Mouse (Mus musculus): Measurements from ENCODE around the gene Lypla2.
"Not testable (repeated sequence)": the region's sequence is repeated elsewhere in the genome, so short reads cannot be mapped to it uniquely, and the experiment has no call there.

The Lypla2 gene

GRCm38 (mm10) chr4:135949475-135949874, 23.0 kb downstream of the Lypla2 start:
- DNase-seq (ENCODE audit: low spot score) = no peak

GRCm38 (mm10) chr4:135948142-135948541, 24.3 kb downstream of the Lypla2 start:
- DNase-seq (ENCODE audit: low spot score) = no peak

- DNase-seq (ENCODE audit: low spot score) = no peak
Observed at GRCm38 (mm10) chr4:135946659-135947301, 25.6 kb downstream of the Lypla2 start.

DNA sequence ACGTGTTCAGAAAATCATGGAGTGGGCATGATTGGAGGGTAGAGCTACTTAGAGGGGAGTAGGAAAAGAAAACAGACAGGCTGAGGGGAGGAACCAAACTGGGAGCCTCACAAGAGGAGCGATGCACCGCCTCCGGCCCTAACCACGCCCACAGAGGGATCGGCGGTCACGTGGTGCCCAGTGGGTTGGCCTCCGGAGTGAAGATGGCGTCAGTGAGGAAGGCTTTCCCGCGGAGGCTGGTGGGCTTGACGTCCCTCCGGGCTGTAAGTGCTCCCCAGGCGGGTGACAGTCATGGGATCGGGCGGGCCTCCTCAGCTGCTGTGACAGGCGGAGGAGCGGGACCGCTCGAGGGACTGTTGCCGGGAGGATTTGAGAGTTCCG, 26.2 kb downstream of the Lypla2 start, which contains the start of gene Hmgcl:
Gene Hmgcl, plus strand, starts transcription at position 171 of the 381 bp plus-strand sequence.
- peak; percentile 79 for DNase-seq (ENCODE audit: low spot score)

GRCm38 (mm10) chr4:135945706-135946105, 26.7 kb downstream of the Lypla2 start:
- DNase-seq (ENCODE audit: low spot score) = no peak

DNA sequence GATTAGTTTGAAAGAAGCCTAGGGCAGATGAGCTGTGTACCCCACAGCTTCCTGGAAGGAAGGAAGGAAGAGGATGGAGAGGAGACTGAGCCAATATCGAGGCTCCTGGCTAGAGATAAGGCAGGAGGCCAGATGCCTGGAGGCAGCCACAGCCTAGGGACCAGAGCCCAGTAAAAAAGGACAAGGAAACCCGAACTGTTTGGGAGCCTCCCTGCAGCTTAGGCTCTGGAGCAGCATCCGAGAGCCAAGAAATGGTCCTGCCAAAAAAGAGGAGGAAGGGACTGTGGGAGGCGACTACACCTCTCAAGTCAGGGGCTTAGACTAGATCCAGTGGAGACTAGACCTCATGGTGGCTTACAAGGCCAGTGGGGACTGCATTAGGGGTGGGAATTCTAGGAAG, 29.0 kb downstream of the Lypla2 start:
- no peak for DNase-seq (ENCODE audit: low spot score)

- DNase-seq (ENCODE audit: low spot score) = no peak
Observed at GRCm38 (mm10) chr4:135942193-135942592, 30.2 kb downstream of the Lypla2 start.

DNA sequence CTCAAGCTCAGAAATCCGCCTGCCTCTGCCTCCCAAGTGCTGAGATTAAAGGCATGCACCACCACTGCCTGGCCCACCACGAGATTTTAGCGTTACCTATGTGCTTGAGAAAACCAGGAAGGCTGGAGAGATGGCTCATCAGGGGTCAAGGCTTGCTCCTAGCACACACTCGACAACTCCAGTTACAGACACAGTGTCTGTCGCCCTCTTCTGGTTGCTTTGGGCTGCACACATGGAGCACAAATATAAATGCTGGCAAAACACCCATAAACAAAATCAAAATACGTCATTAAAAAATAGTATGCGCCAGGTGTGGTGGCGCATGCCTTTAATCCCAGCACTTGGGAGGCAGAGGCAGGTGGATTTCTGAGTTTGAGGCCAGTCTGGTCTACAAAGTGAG, 31.4 kb downstream of the Lypla2 start:
- not testable (repeated sequence) for DNase-seq (ENCODE audit: low spot score)

- no peak for DNase-seq (ENCODE audit: low spot score)
Observed at GRCm38 (mm10) chr4:135938858-135939257, 33.6 kb downstream of the Lypla2 start.

GRCm38 (mm10) chr4:135935502-135935901, 36.9 kb downstream of the Lypla2 start:
- no peak for DNase-seq (ENCODE audit: low spot score)

GRCm38 (mm10) chr4:135934708-135935500, 37.5 kb downstream of the Lypla2 start:
- no peak for DNase-seq (ENCODE audit: low spot score)

- DNase-seq (ENCODE audit: low spot score) = no peak
Observed at GRCm38 (mm10) chr4:135931832-135932231, 40.6 kb downstream of the Lypla2 start.

DNA sequence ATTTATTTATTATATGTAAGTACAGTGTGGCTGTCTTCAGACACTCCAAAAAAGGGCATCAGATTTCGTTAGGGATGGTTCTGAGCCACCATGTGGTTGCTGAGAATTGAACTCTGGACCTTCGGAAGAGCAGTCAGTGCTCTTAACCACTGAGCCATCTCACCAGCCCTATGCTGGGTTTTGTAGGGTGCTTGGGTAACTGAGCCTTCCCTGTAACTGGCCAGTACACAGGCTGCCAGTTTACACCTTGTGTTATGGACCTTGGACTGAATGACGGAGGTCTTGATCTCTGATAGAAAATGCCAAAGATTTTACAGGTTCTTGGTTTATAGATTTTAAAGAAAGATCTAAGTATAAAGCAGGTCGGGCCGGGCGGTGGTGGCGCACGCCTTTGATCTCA, 42.2 kb downstream of the Lypla2 start:
- DNase-seq (ENCODE audit: low spot score) = no peak

- no peak for DNase-seq (ENCODE audit: low spot score)
Observed at GRCm38 (mm10) chr4:135929828-135930227, 42.6 kb downstream of the Lypla2 start.

DNA sequence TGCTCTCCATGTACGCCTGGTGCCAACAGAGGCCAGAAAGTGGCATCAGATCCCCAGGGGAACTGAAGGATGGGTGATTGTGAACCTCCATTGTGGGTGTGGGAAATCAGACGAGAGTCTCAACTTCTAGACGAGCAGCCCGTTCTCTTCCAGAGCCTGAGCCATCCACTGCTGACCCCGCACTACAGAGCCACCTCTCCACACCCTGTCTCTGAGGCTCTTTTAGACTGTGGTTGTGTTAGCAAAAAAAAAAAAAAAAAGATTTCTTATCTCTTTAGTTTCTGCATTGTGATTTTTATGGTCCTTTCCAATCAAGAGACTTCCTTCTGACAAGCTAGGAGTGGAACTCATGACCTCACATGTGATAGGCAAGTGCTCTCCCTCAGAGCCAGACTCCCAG, 43.0 kb downstream of the Lypla2 start:
- no peak for DNase-seq (ENCODE audit: low spot score)

GRCm38 (mm10) chr4:135928376-135928775, 44.0 kb downstream of the Lypla2 start:
- no peak for DNase-seq (ENCODE audit: low spot score)

GRCm38 (mm10) chr4:135926861-135927260, 45.6 kb downstream of the Lypla2 start:
- DNase-seq (ENCODE audit: low spot score) = no peak

DNA sequence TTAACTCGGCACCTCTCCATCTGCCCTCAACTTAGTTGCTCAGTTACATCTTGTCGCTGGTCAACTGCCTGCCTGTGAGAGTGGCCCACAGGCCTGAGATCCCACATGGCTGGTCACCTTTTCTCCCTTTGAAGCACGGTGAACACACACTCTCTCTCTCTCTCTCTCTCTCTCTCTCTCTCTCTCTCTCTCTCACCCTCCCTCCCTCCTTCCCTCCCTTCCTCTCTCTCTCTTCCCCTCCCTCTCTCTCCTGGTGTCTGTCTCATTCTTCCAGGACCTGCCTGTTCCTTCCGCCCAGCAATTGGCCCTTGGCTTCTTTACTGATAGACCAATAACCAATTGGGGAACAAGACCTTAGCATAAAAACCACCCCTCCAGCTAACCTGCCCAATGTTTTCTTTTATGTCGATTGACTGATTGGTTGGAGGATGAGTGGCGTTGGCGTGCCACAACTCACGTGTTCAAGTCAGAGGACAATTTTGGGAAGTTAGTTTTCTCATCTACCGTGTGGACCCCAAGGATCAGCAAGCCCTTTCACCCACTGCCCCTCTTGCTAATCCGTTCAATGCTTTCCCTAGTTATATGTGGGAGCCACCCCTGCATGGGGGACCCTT, 46.1 kb downstream of the Lypla2 start:
- no peak for DNase-seq (ENCODE audit: low spot score)

- no peak for DNase-seq (ENCODE audit: low spot score)
Observed at GRCm38 (mm10) chr4:135925341-135925740, 47.1 kb downstream of the Lypla2 start.

- DNase-seq (ENCODE audit: low spot score) = no peak
Observed at GRCm38 (mm10) chr4:135924418-135924817, 48.0 kb downstream of the Lypla2 start.

- no peak for DNase-seq (ENCODE audit: low spot score)
Observed at GRCm38 (mm10) chr4:135922190-135922589, 50.2 kb downstream of the Lypla2 start.

GRCm38 (mm10) chr4:135921257-135922120, 50.9 kb downstream of the Lypla2 start:
- DNase-seq (ENCODE audit: low spot score) = no peak

Measured in urinary bladder, postnatal 10 days (tissue).